Mouse (Mus musculus): Measurements from ENCODE around the gene Il1r2.

The Il1r2 gene

DNA sequence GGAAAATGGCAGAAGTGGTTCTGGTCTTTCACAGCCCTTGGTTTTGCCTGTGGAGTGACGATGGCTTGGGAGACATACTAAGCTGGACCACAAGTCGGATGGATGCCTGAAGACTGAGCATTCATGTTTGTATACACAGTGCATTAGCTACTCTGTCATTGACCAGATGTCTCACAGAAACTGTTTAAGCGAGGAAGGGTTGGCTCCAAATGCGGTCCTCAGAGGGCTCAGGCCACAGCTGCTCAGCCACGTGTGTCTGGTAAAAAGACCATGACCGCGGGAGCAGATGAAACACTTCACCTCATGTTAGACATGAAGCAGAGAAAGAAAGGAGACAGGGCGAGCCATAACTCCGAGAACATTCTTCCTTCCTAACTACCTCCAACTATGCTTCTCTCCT is 12.5 kb upstream of the Il1r2 start:
- DNase-seq, result no peak

DNA sequence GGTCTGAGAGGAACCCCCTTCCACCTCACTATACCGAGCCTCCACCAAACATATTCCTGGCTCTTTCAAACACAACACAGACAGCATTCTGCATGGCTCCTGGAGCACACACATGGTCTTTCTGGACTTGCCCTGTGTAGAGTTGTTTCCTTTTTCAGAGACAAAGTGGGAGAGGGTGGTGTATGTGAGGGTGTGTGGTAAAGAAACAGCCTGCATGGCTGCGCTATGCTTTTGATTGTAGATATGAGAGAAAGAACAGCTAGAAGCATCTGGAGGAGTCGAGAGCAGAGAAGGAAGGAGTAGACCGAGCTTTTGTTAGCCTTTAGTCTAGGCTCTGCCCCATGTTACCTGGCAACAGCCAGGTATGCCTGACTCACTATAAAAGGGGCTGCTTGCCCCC is 10.5 kb upstream of the Il1r2 start:
- no peak for DNase-seq

DNA sequence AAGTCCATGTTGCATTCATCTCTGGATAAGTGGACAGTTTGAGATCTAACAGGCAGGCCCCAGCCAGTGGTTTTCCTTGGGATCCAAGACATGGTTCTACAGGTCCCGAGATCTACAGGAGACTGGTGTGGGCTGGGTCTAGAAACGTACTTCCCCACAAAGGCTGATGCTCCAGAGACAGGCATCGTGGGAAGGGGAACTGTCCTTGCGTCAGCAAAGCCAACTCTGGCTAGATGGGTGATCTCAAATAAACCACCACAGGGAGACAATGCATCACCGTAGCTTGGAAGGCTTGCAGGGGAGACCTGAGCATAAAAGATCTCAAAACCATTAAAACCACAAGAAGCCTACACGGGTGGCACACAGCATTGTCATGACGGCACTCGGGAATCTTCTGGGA is 9.4 kb upstream of the Il1r2 start:
- DNase-seq, result no peak

DNA sequence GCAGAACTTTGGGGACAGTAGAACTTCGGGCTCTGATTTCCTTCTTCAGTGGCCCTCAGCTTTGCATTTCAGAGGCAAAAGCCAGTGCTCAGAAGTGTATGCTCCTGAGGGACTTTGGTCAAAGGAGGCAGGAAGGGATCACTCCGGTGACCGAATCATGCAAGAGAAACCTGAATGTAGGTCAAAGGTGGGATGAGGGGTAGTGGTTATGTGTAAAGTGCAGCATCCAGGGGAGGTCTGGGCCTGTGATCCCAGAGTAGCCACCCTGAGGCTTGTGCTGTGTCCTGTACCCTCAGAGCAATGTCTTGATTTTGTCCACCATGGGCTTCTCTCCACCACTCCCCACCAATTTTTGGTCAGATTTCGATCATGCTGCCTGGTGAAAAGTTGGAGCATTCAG is 1.3 kb upstream of the Il1r2 start:
- DNase-seq, result no peak

DNA sequence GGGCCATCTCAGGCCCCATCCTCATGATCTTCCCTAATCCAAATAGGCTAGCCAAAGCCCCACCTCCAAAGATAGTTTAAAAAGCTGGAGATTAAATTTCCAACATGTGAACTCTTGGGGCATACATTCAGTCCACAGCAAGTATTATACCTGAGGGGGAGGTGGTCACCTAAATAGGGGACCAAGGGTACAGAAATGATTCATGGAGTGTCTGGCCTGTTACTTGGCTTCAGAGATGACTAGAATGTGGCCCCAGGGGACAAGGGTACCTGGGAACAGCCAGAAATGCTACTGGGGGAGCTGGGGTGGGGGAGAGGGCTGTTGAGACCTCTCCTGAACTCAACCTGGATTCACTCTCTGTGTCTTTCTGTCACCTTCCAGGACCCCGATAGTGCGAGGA is 3.4 kb downstream of the Il1r2 start:
- DNase-seq, result no peak

DNA sequence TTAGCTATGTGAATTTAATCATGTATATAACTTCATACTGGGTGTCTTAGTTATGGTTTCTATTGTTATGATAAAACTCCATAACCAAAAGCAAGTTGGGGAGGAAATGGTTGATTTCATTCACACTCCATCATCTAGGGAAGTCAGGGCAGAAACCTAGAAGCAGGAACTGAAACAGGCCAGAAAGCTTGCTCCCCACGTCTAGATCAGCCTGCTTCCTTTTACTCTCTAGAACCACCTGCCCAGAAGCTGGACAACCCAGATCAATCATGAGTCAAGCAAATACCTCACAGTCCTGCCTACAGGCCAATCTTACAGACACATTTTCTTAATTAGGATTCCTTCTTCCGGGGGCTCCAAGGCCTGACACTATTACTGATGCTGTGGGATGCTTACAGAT is 7.2 kb downstream of the Il1r2 start:
- DNase-seq, result no peak

DNA sequence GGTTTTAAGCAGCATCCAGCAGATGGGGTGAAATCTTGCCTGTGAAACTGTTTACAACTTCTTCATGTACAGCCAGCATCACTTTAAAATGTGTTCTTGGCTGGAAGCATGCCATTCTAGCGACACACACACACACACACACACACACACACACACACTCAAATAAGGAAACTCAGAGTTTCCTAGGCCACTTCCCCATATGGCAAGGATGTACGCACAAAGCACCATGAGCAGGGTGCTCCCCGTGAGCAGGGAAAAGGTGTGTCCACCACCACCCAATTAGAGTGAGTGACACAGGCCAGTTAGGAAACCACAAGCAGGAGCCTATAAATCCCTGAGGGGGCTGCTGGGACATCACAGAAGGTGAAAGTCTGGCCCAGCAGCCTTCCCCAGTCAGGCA is 10.5 kb downstream of the Il1r2 start:
- DNase-seq, result no peak

DNA sequence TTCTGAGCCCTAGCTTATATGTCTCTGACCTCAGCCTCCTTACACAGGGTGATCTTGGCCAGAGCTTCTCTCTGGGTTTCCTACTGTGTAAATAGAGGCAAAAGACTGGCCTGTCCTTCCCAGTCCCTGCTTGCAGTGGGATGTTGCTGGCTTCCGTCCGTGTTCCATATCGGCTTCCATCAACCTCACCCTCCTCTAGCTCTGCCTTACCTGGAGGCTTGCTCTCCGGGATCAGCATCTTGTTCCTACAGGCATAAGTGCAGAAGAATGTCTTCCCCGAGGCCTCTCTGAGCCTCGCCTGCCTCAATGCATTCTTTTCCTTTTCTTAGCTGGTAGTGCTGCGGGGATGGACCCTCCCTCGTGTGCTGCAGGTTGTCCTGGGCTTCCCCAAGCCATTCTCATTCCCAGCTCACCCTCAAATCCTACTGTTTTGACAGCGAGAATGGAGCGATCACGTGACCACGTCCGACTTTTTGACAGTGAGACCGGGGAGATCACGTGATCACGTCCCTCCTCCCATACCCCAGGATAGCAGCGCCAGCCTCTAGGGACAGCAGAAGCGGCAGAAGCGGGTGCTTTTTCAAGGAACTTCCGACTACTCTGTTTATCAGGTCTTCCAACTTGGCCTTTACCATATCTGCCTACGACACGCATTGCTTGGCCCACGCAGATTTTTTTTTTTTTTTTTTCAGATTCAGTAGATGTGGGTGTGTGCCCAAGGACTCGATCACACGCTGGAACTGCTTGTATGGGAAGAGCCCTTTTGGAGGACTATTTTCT is 11.7 kb downstream of the Il1r2 start:
- DNase-seq, result peak; percentile 86

DNA sequence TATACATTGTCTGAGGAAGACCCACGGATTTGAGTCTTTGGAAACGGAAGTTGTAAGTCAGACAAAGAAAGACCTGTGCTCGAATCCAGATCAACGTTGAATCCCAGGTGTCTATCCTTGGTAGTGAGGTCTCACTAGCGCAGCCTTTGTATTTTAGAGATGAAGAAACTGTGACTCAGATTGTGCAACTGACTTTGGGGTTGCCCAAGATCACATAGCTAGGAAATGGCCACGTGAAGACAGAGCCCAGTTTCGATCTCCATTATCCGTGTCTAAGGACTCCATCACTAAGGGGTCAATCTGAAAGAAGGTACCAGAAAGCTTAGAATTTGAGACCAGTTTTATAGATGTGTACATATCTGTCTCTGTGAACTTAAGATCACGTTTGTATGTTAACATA is 17.3 kb downstream of the Il1r2 start:
- DNase-seq, result no peak

DNA sequence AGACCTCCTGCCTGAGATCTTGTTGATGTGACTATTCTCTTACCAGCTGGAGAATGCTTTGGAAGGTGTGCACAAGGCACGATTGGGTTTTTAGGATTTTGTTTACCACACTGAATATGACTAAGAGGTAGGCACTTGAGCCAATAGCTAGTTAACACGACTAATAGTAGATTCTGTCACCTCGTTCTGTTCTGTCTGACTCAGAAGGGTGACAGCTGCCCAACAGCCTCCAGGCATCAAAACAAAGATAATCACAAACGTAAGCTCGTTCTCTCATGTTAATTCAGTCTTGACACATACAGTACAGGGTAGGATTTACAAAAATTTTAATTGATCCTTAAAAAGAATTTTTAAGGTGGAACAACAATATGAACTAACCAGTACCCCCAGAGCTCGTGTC is 18.7 kb downstream of the Il1r2 start:
- DNase-seq, result no peak

DNA sequence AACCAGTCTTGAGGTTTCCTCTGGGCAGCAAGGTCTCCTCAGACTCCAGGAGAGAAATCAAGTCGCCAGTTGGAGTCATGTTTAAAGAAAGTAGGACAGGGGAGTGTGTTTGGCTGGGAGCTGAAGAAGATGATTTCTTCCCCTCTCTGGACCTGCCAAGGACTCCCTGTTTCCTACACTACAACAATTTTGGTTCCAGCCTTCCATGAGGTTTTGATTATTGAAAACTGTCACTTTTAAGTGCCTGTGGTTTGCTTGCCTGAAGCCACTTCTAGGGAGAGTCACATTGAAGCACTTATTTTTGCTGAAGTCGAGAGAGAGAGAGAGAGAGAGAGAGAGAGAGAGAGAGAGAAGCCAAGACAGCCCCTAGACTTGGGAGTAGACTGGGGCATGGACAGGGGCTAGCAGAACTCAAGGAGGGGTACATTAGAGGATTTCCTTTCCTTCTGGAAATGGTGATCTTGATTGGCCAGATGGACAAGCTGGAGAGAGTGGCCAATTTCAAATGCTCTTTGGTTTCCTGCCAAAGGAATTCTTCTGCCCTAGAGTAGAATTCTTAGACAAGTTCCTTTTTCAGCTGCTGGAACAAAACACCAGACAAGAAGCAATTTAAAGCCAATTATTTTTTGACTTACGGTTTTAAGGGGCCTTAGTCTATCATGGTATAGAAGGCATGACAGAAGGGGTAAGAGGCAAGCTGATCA is 20.9 kb downstream of the Il1r2 start:
- DNase-seq, result no peak

DNA sequence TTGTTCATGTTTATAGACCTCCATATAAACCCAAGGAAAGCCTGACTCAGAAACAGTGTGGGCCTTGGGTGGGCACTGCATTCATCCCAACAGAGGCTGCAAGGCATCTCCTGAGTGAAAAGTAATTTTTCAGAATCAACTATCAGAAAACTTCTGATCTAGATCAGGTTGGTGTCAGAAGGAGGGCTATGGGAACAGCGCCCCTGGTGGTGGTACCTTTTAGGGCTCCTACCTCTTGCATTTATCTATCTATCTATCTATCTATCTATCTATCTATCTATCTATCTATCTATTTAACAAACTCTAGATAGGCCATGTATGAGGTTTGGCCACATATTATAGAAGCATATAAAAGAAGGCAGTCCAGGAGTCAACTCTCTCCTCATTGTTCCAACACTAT is 21.7 kb downstream of the Il1r2 start:
- no peak for DNase-seq

DNA sequence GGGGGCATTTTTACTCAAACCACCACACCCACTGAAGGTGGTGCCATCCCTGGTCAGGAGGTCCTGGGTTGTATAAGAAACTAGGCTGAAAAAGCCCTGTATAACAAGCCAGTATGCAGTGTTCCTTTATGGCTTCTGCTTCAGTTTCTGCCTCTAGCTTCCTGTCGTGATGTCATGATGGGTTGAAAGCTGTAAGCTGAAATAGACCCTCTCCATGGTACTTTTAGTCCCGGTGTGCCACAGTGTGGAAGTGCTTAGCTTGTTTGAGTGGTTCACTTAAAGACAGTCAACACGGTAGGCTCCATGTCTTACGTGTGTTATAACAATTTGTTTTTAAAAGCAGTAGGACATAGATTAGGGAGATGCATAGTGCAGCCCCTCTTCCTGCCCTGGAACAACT is 32.4 kb downstream of the Il1r2 start:
- no peak for DNase-seq

DNA sequence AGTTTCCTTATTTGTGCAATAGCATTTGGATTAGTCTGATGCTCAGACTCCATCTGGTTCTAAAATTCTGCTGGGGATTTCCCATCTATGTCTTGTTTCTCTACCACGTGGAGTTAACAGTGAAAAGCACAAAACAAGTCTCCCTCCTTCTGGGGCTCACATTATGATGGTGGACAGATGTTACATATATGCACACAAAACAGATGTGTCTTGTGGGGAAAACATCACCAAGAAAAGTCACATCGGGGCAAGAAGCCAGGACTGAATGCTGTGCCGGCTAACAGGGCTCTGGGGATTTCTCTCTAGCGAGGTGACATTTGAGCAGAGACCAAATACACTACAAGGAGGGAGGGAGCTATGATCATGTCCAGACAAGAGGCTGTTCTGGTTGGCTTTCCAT is 32.8 kb downstream of the Il1r2 start:
- no peak for DNase-seq

DNA sequence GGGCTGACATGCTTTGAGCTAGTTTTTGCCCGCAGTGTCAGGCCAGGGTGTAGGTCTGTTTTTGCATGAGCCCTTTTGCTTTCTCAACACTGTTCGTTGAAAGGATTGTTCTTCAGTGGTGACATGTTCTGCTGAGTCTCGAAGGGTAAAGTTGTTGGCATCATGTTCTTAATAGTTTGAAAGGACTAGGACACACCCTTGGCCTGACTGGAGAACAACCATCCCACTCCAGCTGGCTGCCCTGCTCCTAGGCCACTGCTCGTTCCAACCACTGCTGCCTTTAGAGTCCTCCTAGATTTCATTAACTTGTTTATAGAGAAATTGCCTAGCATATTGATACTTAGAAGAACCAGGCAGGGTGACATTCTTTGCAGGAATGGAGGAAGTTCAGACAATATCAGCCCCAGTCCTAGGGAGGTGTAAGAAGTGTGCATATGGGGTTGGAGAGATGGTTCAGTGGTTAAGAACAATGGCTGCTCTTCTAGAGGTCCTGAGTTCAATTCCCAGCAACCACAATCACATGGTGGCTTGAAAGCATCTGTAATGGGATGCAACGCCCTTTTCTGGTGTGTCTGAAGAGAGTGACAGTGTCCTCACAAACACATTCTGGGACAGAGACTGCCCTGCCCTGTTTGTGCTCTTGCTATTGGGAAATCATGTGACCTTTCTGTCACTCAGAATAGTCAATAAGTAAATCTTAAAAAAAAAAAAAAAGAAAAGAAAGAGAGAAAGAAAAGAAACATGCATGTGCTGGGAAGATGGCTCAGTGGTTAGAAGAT is 34.3 kb downstream of the Il1r2 start:
- DNase-seq, result no peak

DNA sequence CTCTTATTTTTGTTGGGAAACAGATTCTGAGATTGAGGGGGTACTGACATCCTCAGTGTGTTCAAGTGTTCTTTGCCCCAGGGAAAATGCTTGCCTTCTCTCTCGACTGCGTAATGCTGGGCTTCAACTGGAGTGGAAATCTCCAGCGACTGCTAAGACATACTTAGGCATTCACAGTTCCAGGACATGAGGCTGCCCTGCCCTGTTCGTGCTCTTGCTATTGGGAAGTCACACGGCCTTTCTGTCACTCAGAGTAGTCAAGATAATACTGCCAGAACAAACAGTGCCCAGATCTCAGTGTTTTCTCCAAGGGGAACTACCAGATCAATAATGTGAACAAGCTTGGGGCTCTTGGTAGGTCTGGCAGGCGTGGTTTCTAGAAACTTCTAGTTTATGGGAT is 35.9 kb downstream of the Il1r2 start:
- DNase-seq, result no peak

DNA sequence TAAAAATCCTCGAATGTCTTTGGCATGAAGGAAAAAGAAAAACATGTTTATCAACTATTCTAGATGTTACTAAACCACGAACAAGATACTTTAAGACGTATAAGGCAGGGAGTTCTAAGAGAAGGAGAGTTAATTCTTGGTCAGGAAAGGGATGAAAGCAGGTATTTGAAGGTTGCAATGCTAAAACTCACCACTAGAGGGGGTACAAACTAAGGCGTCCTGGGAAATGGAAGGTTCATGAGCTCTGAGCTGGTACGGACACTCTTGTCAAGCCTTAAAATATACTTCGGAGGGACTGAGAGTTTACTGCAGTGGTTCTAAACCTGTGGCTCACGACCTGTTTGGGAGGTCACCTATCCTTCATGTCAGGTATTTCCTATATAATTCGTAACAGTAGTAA is 41.4 kb downstream of the Il1r2 start:
- peak; percentile 52 for DNase-seq

DNA sequence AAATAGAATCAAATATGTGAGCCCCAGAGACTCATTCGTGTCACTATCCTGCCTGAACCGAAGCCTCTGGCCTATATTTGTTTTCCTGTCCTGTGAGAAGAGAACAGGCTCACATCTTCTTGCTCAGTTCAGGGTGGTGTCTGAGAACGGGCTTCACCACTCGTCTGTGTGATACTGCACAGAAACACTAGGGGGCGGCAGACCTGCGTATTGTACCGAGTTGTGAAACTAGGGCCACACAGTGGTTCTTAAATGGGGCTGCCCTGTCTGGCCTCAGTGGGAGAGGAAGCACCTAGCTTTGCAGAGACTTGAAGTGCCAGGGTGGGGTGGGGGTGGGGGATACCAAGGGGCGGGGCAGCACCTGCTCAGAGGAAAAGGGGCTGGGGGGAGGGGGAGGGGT is 42.5 kb downstream of the Il1r2 start:
- DNase-seq, result peak; percentile 78

DNA sequence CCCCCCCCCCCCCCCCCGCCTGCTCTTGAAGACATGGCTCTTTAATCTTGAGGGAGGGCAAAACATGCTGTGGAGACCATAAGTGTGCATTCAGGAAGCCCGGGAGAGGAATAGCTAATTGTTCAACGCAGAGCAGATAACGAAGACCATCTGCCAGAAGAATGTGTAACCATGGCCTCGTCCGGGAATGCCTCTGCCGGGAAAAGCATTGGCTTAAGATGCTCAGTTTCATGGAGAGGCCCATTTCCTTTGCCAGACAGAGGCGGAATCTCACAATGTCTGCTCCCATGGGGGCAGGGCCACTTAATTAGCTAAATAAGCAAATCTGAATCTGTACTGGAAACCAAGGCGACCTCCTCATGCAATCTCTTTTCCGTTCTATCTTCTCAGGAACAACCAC is 43.7 kb downstream of the Il1r2 start:
- DNase-seq, result no peak

DNA sequence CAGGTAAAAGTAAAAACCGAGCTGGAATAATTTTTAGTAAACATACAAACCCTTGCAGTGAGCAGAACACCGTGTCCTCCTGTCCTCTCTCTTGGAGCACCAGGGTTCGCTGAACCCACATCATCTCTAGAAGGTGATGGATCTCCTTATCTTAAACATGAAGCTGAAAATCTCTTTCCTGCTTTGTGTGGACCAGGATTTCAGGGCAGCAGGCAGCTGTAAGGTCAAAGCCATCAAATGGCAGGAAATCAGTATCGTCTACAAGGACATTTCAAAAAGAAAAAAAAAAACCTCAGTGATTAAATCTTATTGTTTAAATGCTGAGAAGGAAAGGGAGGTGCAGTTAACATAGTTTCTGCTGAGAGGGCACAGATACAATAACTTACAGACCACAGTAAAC is 50.4 kb downstream of the Il1r2 start:
- no peak for DNase-seq

DNA sequence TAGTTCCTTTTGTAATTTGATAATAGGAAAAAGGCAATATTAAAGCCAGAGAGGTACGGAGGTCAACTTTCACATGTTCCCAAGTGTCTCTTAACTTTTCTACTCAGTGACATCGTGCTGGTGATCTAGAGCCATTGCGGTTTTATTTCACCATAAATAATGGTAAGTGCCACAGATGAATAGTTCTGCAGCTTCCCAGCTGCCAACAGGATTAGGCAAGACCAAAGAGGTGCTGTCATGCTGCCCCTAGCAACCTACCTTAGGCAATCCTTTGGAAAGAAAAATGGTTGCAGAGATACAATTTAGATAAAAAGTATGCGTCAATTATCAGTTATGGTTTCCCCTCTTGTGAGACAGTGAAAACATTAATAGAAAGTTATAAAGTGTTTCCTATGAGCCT is 54.6 kb downstream of the Il1r2 start:
- DNase-seq, result no peak

DNA sequence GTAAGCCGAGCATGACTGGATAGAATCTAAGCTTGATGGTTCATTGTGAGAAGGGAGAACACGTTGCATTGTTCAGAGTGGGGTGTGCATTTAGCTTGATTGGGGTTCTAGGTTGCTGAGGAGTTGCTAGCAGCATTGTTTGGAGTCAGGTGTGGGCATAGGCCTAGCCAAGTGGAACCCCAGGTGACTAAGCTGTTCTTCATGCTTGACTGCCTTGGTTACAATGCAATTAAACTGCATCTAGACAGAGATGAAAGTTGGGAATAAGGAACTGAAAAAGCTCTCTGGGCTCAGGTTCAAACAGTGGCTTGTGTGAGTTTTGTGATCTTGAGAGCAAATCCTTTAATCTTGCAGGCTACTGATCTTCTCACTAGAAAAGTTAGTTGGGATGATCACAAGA is 55.4 kb downstream of the Il1r2 start:
- DNase-seq, result no peak

DNA sequence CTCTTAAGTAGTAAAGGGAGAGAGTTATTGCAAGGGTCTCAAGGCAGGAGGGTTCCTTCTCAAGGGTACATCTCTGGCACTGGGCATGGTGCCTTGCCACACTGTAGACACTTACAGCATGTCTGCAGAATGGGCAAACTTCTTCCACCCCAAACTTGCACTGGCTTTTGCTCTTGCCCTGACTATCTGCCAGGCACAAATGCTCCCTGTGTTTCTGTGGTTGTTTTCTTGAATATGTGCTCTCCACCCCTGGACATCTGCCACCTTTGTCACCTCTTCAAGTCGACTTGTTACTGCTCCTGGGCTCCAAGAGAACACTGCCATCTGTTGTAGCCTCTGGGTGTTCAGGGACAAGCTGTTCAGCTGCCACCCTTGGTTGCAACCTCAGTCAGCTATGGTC is 57.8 kb downstream of the Il1r2 start:
- no peak for DNase-seq

DNA sequence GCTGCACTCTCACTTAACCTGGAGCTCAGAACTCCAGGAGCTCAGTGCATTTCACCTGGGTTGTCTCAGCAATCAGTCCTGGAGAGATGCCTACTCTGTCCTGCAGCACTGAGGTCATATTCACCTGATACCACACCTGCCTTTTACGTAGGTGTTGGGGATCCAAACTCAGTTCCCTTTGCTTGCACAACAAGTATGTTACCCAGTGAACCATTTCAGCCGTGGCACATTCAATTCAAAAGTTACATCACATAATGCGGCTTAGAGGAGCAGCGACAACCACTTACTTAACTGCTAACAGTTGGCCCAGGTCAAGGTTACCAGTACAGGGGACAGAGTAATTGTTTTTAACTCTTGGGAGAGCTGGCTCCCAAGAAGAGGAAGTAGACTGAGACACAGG is 58.8 kb downstream of the Il1r2 start:
- no peak for DNase-seq

Data from right cerebral cortex, adult 18-20 months (tissue).